Mouse (Mus musculus) induced T-regulatory cell, adult 2 months (primary cell): Measurements from ENCODE around the gene Grk4.

Experiments used
- DNase-seq: peaks from one replicate; pipeline ENCODE4 v3.0.0-alpha.2; 2012; ENCODE audit warnings: low read depth

Grk4 gene

GRCm38 (mm10) chr5:34659686-34660590, at the start of gene Grk4, which contains the start of gene Nop14:
Gene Grk4, plus strand, starts transcription at chr5:34660379.
Gene Nop14, minus strand, starts transcription at chr5:34660148.
- peak; percentile 99 for DNase-seq

DNA sequence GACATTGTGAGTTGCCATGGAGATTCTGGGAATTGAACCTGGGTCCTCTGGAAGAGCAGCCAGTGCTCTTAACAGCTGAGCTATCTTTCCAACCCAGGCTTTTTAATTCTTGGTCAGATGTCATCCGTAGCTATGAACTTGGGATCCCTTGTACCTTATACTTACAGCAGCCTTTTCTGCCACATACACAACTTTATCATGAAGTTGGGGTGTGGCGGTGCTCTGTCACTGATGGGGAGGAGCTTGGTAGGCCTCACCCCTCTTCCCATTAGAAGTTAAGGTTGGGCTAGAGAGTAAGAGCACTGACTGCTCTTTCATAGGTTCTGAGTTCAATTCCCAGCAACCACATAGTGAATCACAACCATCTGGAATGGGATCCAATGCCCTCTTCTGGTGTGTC, 27.2 kb upstream of the Grk4 start:
- no peak for DNase-seq

- DNase-seq: no peak
Measured at GRCm38 (mm10) chr5:34633641-34634040, 26.5 kb upstream of the Grk4 start.

DNA sequence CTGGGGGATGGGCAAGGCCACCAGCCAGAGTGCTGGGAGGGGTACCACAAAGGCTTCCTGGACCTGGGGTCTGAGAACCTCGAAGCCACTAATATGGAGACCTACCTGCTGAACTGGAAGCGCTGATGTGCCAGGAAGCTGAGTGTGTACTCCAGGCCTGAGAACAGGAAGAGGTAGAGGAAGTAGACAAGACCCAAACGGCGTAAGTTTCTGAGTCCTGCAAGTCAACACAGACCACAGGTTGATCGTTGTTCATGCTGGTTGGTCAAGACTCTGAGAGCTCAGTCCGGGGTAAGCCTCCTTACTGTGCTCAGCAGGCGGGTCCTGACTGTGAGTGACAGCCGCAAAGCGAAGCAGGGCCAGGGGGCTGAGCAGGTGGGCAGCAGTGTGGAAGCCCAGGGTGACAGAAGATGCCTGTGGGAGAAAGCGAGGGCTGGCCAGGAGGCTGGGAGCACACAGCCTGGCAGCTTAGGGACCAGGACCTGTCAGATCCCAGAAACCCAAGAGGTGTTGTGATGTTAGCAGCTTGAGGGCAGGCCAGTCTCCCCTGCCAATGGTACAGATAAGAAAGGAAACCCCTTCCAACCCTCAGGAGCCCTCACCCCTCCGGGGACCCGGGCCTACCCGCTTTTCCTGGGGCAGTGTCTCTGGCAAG, 25.3 kb upstream of the Grk4 start:
- DNase-seq: peak; percentile 50

GRCm38 (mm10) chr5:34635665-34636192, 24.4 kb upstream of the Grk4 start:
- DNase-seq: no peak

DNA sequence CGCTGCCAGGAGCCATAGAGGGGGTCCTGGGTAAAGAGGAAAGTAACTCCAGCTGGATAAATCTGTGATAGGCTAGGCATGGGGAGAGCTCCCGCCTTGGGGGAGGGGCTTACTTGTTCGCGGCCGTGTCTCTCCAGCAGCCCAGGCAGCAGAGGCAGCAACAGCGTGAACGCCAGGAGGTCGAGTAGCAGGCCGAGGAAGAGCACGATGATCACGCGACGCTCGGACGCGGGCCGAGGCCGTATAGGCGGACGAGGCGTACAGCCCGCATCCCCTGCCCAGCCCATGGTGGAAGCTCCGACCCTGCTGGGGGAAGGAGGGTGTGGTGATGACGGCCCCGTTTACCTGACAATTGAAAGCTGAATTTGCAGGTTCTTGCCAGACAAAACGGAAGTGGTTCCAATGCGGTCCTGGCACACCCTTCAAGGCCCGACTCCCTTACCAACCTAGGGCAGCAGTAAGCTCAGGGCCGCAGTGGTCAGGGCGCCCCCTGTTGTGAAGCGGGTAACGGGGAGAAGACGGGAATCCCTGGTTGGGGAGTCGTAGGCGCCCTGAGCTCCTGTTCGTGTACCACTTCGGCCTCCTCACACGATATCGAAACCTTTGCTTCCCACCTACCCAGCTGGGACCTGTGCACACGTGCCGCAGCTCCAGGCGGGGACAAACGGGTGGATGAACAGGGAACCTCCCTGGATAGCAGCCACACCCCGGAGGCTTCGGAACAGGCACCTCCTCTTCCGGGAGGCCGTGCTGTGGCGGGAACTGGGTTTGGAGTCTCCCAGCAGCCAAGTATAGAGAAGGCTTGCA, 23.5 kb upstream of the Grk4 start, which contains the start of gene Mfsd10:
Gene Mfsd10 (minus strand): TSS at position 732 of the 807 bp plus-strand sequence.
- peak; percentile 89 for DNase-seq

DNA sequence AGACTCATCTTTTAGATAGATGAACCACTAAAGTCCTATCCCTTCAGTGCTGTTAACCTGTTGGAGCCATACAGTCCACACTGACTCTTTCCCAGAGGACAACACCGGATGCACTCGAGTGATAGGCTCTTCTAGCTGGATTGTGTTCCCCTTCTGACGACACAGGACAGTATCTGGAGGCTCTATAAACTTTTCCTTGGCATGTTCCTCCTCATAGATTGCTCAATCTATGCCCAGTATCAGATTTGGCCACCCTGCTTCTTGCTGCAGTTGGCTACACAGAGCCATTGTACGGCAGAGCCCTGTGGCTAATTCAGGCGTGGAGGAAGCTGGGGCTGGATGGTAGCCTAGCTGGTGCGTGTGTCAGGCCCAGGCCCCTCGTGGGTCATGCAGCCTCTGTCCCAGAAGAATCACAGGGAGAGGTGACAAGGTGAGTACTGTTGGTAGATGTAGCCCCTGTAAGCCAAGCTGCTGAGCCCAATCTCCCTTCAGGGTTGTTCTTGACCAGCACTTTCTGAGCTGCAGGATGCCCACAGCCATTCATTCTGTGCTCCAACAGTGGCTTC, 22.5 kb upstream of the Grk4 start:
- DNase-seq: no peak

DNA sequence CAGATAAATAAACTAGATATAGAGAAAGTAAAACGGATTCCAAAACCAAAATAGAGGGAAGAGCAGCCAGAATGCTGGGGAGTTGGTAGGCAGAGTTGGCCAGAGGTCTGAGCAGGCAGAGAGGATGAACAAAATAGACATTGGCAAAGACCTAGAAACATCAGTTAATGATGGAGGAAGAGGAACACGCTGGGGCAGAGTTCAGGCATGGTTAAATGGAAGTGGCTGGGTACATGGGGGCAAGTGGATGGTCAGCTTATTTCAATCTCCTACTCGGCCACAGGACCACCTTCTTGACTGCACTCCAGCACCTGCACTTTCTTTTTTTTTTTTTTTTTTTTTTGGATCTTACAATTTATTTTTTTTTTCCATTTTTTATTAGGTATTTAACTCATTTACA, 18.2 kb upstream of the Grk4 start:
- no peak for DNase-seq

DNA sequence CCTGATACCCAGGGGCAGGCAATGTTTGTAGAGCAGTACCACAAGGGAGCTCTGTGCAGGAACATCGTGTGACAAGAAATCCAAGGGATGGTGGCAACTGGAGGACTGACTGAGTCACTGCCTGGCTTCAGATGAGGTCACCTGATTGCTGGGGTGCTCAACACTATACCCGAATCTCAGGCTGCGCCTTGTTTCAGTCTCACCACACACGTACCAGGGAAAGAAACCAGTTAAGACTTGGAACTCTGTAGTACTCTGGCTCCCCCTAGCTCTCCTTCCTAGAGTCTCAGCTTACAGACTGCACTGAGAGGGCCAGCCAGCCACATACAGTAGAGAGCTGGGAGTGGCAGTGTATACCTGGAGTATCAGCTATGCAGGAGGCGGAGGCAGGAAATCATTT, 17.2 kb upstream of the Grk4 start:
- DNase-seq: peak; percentile 84

DNA sequence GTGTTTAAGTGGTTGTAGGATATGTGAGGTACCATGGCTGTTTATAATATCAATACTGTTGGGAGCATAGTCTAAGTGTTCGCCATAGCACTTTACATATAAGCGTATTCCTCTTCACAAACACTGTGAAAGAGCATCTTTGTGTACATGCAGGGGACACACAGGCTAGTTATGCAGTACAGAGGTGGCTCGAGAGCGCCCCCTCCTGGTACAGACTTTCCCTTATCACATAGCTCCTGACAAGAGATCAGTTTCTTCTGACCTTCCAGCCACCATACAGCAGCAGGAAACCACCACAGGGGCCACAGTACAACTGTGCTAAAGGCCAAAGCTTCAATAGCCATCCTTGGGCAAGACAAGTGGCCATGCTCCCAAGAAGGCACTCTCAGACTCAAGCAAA, 12.6 kb upstream of the Grk4 start:
- DNase-seq: peak; percentile 86

GRCm38 (mm10) chr5:34652961-34653360, 7.2 kb upstream of the Grk4 start:
- no peak for DNase-seq

GRCm38 (mm10) chr5:34654881-34655280, 5.3 kb upstream of the Grk4 start:
- DNase-seq: no peak

DNA sequence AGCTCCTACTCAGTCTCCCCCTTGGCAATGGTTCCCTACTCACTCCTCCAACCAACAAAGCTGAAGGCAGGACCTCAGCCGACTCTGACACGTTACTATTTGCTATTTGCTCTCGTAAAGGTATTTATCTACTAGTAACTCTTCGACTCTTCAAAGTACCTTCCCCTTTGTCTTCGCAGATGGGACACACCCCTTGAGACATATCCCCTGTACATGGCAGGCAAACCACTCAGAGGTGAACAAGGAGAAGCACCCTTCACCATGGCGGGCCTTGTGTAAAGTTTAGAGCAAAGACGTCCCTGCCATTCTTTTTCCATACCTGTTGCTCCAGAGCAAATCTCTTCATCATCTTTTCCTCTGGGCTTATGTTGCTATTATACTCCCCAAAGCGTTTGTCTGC, 2.6 kb upstream of the Grk4 start:
- DNase-seq: no peak

GRCm38 (mm10) chr5:34660591-34661130, 482 bp downstream of the Grk4 start:
- DNase-seq: no peak

- no peak for DNase-seq
Measured at GRCm38 (mm10) chr5:34661909-34662308, 1.7 kb downstream of the Grk4 start.

DNA sequence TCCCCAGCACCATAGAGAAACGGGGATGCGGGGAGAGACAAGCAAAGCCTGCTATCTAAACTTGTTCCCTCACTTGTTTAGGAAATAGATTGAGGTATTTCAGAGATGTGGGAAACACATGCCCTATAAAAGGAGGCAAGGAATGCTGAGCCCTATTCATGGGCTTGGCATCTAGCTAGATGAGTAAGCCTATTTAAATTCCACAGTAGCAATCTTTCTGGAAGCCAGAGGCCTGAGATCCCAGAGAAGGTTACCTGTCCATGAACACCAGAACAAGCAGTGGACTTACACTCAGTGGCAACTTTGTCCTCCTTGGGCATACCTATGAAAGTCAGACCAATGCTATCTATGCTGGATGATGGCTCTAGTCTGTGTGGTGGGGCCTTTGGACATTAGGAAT, 3.1 kb downstream of the Grk4 start:
- DNase-seq: no peak

DNA sequence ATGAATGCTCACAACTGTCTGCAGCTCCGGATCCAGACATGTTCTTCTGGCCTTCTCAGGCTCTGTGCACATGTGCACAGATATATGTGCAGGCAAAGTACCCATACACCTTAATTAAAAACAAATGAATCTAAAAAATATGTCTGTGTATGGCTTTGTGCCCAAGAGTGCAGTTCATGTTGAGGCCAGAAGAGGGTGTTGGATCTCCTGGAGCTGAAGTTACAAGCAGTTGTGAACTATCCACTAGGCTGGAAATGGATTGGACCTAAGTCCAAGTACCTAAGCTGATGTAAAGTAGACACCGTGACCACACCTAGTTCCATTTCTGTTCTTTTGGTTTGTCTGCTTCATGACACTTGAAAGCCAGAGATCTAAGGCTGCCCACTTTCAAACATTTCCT, 9.3 kb downstream of the Grk4 start:
- DNase-seq: peak; percentile 35

DNA sequence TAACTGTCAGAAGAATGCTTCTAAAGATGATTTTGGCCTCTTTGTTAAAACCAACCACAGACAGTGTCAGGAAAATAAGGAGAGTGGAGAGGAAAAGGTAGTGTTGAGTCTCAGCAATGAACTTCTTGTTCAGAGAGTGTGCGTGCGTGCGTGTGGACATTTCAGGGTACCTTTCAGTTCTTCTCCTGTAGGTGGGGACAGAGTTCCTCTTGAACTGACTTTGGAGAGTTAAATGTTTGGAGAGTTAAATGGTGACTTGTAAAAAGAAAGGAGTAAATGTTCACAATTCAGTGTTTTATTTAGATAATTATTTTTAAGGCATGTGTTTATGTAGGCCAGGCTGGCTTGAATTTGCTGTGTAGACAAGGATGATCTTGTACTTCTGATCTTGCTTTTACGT, 10.1 kb downstream of the Grk4 start:
- peak; percentile 22 for DNase-seq

GRCm38 (mm10) chr5:34689868-34690267, 29.7 kb downstream of the Grk4 start:
- DNase-seq: no peak

- no peak for DNase-seq
Measured at GRCm38 (mm10) chr5:34692782-34693181, 32.6 kb downstream of the Grk4 start.

DNA sequence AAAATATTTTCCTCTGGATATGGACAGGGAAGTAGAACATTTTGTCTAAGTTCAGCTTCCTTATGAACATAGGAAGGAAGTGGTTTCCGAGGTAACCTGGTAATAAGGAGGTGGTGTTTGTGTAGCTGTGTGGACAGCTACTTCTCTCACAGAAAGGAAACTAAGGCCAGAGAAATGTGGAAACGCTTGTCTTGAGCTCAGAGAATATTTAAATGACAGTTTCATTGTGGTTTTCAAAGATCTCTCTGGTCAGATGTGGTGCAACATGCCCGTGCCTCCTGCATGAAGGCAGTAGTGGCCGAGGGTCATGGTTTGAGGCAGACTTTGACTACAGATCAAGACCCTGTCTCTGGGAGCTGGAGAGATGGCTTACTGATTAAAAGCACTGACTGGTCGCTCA, 35.3 kb downstream of the Grk4 start:
- DNase-seq: no peak

DNA sequence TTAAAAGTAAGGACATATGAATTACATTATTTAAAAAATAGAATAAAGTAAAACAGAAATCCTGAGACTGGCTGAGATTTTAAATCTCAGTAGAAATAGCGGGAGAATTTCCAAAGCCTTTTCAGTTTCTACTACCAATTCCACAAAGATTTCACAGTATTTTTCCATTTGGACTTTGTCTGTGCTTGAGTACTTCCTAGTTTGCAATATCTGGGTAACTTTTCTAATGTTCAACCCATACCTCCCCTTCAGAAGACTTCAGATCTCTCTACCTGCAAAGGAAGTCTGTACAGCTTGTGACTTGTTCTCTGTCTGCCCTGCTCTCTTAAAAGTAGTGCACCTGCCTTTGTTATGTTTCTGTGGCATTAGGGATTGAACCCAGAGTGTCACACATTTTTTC, 48.3 kb downstream of the Grk4 start:
- no peak for DNase-seq
